Mouse (Mus musculus) small intestine, adult 2 months (tissue): ENCODE data around the gene Pacrg.

Source experiments
- CTCF ChIP-seq: fragments of 200-500 bp; IDR thresholded peaks from 2 replicates; pipeline ENCODE4 v1.5.1; 2012; ENCODE audit warnings: low read depth, mild to moderate bottlenecking, control low read depth, inconsistent platforms, low read length, moderate library complexity, mixed read lengths; ENCODE audit not compliant: insufficient replicate concordance, insufficient read length; ENCODE audit errors: extremely low read depth
- POLR2A ChIP-seq: fragments of 200-500 bp; IDR thresholded peaks from 2 replicates; pipeline ENCODE4 v1.6.1; 2012; ENCODE audit warnings: low read depth, mild to moderate bottlenecking, control low read depth, inconsistent platforms, low read length, moderate library complexity

DNA sequence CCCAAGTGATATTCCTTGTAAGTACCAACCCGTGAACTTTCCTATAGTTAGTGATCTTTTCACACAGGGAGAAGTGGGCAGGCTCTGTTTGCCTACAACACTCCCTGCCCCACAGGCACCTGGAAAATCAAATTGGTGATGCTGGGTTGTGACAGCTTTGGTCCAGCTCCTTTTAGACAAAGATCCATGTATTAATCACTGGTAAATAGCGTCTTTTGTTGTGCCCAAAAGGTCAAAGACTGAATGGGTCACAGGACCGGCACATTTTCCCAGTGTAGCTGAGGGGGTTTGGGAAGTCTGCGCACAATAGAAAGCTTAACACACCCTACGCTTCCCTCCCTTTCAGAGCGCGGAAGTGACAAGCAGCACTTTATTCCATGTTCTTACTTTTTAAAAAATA, 434.2 kb downstream of the Pacrg start:
- no peak for TF ChIP-seq CTCF
- TF ChIP-seq POLR2A: no peak
